Mouse (Mus musculus): ENCODE measurements around the gene 4930412O13Rik.

DNA sequence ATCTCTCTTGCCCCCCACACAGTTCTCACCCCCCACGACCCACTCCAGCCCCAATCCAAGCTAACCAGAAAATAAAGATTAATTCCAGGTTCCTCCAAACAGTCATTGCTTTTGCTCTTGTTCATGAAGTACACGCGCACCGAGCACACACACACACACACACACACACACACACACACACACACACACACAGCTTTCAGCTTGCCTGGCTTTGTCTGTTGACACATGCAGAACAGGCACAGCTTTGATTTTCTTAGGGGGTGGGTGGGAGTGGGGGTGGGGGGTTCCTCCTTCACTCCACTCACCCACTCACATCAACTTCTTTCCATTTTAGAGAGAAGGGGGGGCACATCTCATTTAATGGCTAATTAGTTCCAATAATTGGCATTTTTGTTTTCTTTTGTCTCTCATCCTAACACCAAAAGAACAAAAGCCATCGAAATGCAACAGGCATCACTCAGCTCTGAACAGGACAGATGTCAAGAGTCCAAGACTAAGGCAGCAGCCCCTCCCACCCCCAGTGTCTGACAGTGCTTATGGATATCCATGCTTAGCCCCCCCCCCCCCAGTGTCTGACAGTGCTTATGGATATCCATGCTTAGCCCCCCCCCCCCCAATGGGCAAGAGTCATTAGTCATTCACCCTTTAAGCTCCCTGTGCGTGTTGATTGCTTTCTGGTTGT, 12.4 kb downstream of the 4930412O13Rik start:
- TF ChIP-seq MAFK (IDR thresholded peaks at IDR 0.05; ENCODE audit: insufficient read depth, low read depth, low read length) (no peak), ZNF384 (IDR thresholded peaks at IDR 0.05; ENCODE audit: low read depth, low read length) (no peak), HCFC1 (IDR thresholded peaks at IDR 0.05; ENCODE audit: borderline replicate concordance, insufficient read depth, low read length) (no peak), CHD2 (IDR thresholded peaks at IDR 0.05; ENCODE audit: low read depth, low read length) (no peak)

All from ES-E14 (cell line).